Mouse (Mus musculus) adrenal gland, adult (tissue): Measurements from ENCODE around the gene Arhgef7.

ENCODE experiments used
- DNase-seq, 2 experiments: peaks; one replicate each; pipeline ENCODE4 v3.0.0; 2022 to 2023; ENCODE audit warnings: low spot score in 1 of 2; ENCODE audit not compliant: inconsistent age in 2 of 2

The Arhgef7 gene

DNA sequence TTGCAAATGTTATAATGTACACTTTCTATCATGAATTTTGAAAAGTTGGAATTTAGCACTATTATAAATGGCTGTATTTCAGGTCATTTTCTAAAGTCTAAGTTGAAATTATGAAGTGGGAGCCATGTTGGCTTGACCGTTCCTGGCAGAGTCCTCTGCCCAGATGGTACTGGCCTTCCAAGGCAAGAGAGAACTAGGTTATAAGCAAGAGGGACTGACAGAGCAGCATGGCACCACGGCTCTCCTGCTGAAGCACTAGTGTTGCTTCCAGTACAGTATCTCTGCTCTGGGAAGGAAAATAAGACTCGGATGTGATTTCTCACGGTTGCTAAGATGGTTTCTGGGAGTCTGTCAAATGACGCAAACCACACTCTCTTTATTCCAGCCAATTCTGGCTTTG is 34.5 kb downstream of the Arhgef7 start:
- DNase-seq, result no peak

DNA sequence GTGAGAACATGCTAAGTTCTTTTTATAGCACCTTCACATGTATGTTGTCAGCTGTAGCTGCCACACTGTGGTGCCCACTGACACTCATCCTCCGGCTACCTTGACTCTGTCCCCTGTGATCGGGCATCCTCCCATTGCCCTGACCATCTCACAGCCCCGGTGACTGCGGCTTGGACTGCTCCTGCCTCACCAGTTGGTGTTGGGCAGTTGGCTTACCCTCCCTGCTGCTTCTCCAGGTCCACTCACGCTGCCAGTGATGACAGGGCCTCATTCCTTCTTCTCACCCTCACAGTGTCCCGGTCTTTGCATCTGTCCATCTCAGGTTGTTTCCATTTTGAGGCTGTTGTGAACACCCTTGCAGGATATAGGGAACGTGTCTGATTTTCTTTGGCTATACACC is 35.3 kb downstream of the Arhgef7 start:
- no peak for DNase-seq

DNA sequence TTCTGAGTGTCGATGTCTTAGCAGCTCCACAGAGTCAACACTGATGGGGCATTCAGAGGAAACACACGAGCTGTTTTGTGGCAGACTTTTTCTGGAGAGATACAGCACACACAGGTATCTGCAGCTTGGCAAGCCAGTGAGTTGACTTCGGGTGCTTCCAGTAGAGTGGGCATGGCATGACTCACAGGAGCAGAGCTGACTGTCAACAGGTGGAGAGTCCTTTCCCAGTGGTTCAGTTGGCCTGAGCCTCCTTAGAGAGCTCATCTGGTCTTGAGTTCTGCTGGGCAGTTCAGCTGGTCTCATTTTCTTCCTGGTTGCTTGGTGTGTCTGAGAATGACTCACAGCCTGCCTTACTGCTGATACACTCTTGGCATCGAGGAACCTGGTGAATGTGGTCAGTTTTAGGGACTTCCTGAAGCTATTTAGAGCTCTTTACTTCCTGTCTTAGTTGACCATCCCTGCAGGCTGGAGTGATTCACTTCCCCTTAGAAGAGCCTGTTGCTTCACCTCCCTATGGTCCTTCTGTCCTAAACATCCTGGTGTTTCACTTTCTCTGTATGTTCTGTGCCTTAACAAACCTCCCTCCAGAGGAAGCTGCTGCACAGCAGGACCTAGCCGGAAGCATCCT is 39.8 kb downstream of the Arhgef7 start:
- DNase-seq, result no peak

GRCm38 (mm10) chr8:11770001-11770400 is 42.5 kb downstream of the Arhgef7 start:
- DNase-seq, result no peak

DNA sequence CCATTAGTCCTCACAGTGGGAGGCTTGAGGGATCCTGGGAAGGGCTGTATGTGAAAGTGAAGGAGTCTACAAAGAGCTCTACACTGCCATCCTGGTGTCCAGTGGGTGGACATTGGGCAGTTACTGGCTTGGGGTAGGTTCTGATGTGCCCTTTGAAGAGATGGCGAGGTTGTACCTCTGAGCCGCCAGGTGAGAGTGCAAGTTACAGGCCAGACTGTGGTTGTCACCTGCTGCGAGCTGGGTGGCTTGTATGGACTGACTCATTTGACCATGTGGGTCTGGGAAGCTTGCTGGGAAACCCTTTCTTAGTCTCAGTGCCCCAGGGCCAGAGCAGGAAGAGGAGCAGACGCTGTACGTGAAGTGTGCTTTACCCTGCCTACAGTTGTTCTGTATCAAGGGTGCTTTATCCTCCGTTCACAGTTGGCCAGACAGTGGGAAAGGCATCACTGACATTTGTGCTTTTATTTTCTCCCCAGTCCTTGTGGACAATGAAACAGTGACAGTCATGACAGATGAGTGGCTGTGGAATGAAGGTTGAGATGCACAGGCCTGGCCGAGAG is 43.1 kb downstream of the Arhgef7 start:
- DNase-seq, result no peak

- DNase-seq, result no peak
Measured at GRCm38 (mm10) chr8:11771608-11772007, 44.1 kb downstream of the Arhgef7 start.

DNA sequence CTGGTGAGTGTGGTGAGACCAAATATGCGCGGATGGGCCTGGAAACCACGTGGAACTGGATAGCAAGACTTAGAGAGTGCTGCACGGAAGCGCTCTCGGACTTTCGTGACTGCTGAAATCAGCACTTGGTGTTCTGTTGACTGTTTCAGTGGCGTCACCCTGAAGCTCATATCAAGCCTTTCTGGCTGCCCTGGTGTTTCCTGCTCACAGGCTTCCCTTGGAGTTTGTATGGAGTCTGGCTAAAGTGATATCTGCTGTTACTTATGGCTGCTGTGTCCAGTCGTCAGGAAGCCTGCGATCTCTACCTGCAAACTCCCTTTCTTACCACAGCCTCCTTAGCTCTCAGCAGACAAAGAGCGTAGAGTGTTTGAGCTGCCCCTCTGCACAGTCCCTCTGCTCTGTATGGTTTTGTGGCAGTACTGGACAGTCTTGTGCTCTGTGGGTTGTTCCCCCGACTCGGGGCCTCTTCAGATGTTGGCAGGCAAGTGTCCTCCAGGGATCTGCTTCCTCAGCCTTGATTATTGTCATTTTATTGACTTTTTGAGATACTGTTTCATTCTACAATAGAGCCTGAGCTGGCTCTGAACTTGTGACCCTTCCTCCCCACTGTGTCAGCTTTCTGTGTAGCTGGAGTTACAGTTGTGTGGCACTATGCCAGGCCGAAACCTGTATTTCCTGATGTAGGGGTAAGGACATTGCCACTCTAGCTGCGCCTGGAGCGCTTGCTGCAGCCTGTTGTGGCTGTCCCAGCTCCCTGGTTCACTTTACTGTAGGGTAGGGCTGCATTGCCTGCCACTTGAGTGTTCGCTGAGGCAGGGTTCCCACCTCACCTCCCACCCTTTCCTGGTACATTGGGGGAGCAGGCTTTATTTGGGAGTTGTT is 46.9 kb downstream of the Arhgef7 start:
- DNase-seq, result no peak

GRCm38 (mm10) chr8:11775889-11776288 is 48.4 kb downstream of the Arhgef7 start:
- peak; percentile 63 to 76 for DNase-seq

DNA sequence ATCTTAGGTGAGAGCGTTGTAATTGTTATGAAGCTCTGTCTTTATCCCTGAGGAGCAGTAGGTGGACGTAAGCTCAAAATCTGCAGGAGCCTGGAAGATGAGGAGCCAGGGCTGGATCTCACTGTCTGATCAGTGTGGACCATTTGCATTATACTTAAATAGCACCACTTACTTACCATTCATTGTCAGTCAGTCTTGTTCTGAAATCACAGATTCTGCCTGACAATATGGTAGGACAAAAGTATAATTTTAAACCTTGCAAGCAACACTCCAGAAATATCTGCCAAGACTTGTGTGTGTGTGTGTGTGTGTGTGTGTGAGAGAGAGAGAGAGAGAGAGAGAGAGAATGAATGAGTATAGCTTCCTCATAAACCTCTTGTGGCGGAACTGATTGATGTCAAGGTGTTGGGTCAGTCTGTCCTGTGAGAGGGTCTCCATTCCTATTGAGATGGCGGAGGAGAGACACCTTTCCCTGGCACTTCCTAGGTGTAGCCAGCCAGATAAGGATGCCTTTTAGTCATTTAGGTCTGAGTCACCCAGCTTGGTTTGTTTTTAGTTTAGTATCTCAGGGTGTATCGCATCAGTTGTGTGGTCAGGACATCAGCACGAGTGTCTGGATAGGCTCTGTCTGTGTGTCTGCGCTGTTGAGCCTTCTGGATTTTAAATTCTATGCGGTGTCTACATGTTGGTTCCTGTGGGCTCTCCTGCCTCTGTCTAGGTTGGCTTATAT is 49.1 kb downstream of the Arhgef7 start:
- DNase-seq, result no peak

GRCm38 (mm10) chr8:11777201-11777600 is 49.7 kb downstream of the Arhgef7 start:
- DNase-seq, result no peak

DNA sequence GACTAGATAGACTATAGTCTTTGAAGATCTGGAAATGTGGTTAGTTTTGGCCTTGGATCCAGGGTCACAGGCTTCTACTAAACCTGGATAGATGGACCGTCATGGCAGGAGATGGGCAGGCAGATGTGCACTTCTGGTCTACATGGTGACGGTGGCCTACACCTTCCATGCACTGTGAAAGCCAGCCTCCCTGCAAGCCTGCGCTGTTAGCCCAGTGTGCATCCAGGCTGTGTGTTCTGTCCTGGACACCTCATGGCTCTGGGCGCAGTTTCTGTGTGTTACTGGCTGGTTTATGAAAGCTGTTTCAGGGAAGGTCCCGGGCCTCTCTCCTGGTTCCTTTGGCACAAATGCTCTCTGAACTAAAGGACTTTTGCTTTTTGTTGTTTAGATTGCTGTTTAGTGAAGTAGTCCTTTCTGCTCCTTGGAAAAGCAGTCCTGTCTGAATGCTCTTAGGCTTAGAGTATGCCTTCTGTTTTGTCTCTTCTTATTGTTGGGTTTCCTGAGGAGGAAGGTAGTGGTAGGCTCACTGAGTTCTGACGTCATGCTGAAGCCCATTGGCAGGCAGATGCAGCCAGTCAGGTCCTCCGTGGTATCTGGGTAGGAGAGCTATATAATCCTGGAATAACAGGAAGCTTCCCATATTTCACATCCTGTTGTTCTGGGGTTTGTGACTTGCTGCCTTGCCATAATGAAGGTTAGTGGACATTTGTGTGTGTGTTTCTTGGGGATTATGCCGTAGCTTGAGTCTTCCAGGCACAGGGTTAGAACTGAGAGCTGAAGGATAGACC is 51.3 kb downstream of the Arhgef7 start:
- DNase-seq, result peak in 1 of 2 experiments; percentile 45

DNA sequence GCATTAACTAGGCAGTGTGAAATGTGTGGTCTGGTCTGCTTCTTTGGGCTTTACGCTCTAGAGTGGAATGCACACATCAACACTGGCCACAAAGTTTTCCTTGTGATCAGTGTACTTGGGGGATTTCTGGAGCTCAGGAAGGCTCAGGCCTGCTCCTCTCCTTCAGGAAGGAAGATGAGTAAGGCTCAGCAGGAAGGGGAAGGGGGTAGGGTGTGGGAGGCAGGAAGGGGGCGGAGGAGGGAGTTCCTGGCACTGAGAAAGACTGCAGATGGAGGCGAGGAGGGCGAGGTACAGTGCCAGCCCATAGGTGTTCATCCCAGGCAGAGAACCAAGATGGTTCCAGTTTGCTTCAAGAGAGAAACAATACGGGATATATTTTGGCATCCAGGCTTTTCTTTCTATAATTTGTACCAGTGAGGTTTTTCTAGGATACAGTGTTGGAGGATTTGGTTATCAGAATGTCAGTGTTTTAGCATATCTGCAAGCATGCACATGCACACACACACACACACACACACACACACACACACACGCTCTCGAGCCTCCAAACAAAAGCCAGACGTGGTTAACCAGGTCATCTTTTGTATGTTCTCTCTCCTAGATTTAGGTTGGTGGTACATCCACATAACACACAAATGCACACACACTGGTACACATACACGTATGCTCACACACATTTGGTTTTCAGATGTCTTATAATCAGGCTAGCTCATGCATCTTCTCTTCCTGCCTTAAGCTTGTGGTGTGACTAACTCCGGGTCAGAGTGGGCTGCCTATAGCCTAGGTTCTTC is 52.5 kb downstream of the Arhgef7 start:
- peak in 1 of 2 experiments; percentile 52 for DNase-seq

GRCm38 (mm10) chr8:11780641-11781040 is 53.1 kb downstream of the Arhgef7 start:
- DNase-seq, result no peak

DNA sequence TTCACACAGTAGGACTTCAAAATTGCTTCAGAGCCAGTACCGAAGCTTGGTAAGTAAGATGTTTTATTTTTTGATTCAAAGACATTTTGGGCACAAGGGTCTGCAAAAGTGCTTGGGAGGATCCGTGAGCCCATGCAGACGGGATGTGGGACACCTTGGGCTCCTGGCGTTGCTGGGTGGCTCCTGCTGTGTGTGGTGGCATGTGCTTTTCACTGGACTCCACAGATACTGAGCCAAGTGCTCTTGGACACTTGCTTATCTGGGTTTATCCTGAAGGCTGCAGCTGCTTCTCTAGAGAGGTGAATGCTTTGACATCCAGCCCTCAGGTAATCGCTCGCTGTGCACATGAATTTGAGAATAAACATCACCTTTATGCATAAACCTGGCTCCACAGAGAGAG is 55.1 kb downstream of the Arhgef7 start:
- DNase-seq, result no peak

DNA sequence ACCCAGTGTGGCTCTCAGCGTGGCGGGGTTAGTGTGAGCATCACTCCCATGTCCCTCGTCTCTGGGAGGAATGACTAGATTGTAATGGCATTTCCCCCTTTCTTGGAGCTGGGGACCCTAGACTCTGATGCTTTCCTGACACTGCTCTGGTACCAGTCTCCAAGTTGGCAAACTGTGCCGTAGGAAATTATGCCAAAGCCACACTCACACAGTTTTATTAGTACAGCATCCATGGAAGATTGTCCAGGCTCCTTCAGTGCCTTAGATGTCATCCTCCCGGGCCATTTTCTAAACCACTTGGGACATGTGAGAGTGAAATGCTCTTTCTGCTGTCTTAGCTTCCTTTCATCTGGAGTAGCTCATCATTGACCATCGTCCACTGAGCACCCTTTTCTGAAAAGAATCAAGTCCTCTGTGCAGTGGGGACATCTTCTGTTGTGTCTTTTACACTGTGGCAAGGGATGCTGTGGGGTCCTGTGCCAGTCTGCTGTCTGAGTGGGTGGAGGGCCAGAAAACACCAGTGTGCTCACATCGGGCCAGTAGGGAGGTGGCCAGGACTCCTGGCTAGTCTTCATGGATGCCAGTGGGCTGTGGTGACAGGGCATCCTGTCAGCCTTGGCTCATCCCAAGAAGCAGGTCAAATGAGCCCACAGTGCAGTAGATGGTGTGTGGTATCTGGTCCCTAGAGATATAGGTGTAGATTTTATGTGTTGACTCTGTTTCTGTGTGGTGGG is 56.5 kb downstream of the Arhgef7 start:
- no peak for DNase-seq

GRCm38 (mm10) chr8:11785121-11785520 is 57.6 kb downstream of the Arhgef7 start:
- DNase-seq, result no peak

DNA sequence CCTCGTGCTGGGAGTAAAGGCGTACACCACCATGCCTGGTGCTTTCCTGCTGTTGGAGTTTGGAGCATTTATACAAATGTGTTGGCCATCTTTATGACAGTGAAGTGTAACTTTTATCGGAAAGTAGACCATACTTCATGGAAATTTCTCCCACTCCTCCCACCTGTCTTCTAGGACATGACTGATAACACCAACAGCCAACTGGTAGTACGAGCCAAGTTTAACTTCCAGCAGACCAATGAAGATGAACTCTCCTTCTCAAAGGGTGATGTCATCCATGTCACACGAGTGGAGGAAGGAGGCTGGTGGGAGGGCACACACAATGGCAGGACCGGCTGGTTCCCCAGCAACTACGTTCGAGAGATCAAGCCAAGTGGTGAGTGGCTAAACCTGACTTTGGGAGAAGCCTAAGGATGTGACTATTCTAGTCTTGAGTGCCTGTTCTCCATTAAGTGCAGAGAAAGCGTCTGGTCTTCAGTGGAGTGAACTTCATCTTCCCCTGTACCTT is 58.1 kb downstream of the Arhgef7 start:
- no peak for DNase-seq

DNA sequence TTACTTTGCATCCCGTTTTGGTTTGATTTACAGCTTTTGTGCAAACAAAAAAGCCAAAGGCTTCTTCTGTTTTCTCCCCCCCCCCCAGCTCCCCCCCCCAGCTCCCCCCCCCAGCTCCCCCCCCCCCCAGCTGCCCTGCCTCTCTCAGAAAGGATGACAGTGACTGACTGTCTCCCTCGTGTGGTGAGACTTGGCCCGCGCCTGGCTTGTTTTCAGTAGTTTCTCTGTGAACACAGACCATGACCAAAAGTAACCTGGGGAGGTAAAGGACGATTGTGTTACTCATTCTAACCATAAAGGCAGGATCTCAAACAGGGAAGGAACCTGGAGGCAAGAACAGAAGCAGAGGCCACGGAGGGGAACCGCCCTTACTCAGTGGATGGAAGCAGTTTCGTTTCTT is 60.7 kb downstream of the Arhgef7 start:
- peak; percentile 53 to 85 for DNase-seq

- DNase-seq, result no peak
Measured at GRCm38 (mm10) chr8:11789168-11789567, 61.6 kb downstream of the Arhgef7 start.
